Mouse (Mus musculus): ENCODE data around the gene Gal3st2.
"Not testable (repeated sequence)": the region's sequence is repeated elsewhere in the genome, so short reads cannot be mapped to it uniquely, and the experiment has no call there.

The Gal3st2 gene

GRCm38 (mm10) chr1:93861048-93861447 lies at the start of gene Gal3st2:
Gal3st2 (plus strand) TSS chr1:93861306.
- not testable (repeated sequence) for DNase-seq (ENCODE audit: low spot score in 2 of 2)

GRCm38 (mm10) chr1:93811495-93812039 lies 49.5 kb upstream of the Gal3st2 start:
- no peak for DNase-seq (ENCODE audit: low spot score in 2 of 2)

GRCm38 (mm10) chr1:93817823-93818532 lies 43.1 kb upstream of the Gal3st2 start:
- DNase-seq (ENCODE audit: low spot score in 2 of 2): no peak

- DNase-seq (ENCODE audit: low spot score in 2 of 2): no peak
Measured at GRCm38 (mm10) chr1:93818722-93819121, 42.4 kb upstream of the Gal3st2 start.

GRCm38 (mm10) chr1:93823796-93824495 lies 37.2 kb upstream of the Gal3st2 start:
- no peak for DNase-seq (ENCODE audit: low spot score in 2 of 2)

- DNase-seq (ENCODE audit: low spot score in 2 of 2): no peak
Measured at GRCm38 (mm10) chr1:93824609-93825008, 36.5 kb upstream of the Gal3st2 start, which contains the start of gene D2hgdh. D2hgdh (plus strand) TSS chr1:93824909.

- DNase-seq (ENCODE audit: low spot score in 2 of 2): peak; percentile 95 to 96
Measured at GRCm38 (mm10) chr1:93825105-93825674, 35.9 kb upstream of the Gal3st2 start.

GRCm38 (mm10) chr1:93825771-93826539 lies 35.2 kb upstream of the Gal3st2 start:
- DNase-seq (ENCODE audit: low spot score in 2 of 2): no peak

- no peak for DNase-seq (ENCODE audit: low spot score in 2 of 2)
Measured at GRCm38 (mm10) chr1:93826540-93826835, 34.6 kb upstream of the Gal3st2 start.

GRCm38 (mm10) chr1:93832754-93833360 lies 28.2 kb upstream of the Gal3st2 start:
- not testable (repeated sequence) for DNase-seq (ENCODE audit: low spot score in 2 of 2)

GRCm38 (mm10) chr1:93834671-93835150 lies 26.4 kb upstream of the Gal3st2 start:
- DNase-seq (ENCODE audit: low spot score in 2 of 2): no peak

GRCm38 (mm10) chr1:93835211-93835610 lies 25.9 kb upstream of the Gal3st2 start:
- DNase-seq (ENCODE audit: low spot score in 2 of 2): no peak

GRCm38 (mm10) chr1:93835876-93836531 lies 25.1 kb upstream of the Gal3st2 start:
- no peak for DNase-seq (ENCODE audit: low spot score in 2 of 2)

GRCm38 (mm10) chr1:93836532-93836913 lies 24.6 kb upstream of the Gal3st2 start:
- no peak for DNase-seq (ENCODE audit: low spot score in 2 of 2)

GRCm38 (mm10) chr1:93837335-93837734 lies 23.8 kb upstream of the Gal3st2 start:
- no peak for DNase-seq (ENCODE audit: low spot score in 2 of 2)

- not testable (repeated sequence) for DNase-seq (ENCODE audit: low spot score in 2 of 2)
Measured at GRCm38 (mm10) chr1:93838569-93838968, 22.5 kb upstream of the Gal3st2 start.

GRCm38 (mm10) chr1:93845766-93846366 lies 15.2 kb upstream of the Gal3st2 start:
- not testable (repeated sequence) for DNase-seq (ENCODE audit: low spot score in 2 of 2)

GRCm38 (mm10) chr1:93855790-93856189 lies 5.3 kb upstream of the Gal3st2 start:
- not testable (repeated sequence) for DNase-seq (ENCODE audit: low spot score in 2 of 2)

GRCm38 (mm10) chr1:93857370-93857769 lies 3.7 kb upstream of the Gal3st2 start:
- no peak for DNase-seq (ENCODE audit: low spot score in 2 of 2)

GRCm38 (mm10) chr1:93857991-93858390 lies 3.1 kb upstream of the Gal3st2 start:
- no peak for DNase-seq (ENCODE audit: low spot score in 2 of 2)
